Mouse (Mus musculus): ENCODE data around the gene Itgae.

DNA sequence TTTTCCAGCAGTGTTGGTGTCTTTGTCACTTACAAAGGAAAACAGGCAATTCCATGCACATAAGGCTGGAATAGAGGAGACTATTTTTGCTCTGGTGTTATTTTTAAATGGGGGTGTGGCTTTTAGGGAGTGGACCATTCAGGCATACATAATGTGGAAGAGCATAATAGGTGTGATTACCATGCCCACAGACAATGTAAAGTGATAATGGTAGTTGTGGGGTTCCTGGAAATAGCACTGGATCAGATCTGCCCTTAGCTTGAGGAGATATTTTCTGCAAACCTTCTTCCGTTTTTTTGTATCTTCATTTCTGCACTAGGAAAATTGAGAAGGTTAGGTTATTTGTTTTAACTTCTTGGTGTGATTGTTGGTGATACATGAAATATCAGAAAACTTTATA lies 37.6 kb upstream of the Itgae start:
- TF ChIP-seq CTCF (IDR thresholded peaks at IDR 0.05; ENCODE audit: extremely low read depth, insufficient read length, insufficient replicate concordance, low read depth, low read length) (no peak), POLR2A (IDR thresholded peaks at IDR 0.05; ENCODE audit: low read depth, low read length) (no peak)

Measured in small intestine, adult 2 months (tissue).